Mouse (Mus musculus) inflammation-experienced regulatory T-cells, adult 6 months (primary cell): ENCODE measurements at regions not wholly inside any gene's neighbourhood (a gene's known extent, or its start where the extent isn't known, plus 50 kb on each side); places are given as distances from the start of the nearest gene placed in this dataset.

ENCODE experiments used
- ATAC-seq: one replicate; pipeline ENCODE4 v1.8.0; 2017

DNA sequence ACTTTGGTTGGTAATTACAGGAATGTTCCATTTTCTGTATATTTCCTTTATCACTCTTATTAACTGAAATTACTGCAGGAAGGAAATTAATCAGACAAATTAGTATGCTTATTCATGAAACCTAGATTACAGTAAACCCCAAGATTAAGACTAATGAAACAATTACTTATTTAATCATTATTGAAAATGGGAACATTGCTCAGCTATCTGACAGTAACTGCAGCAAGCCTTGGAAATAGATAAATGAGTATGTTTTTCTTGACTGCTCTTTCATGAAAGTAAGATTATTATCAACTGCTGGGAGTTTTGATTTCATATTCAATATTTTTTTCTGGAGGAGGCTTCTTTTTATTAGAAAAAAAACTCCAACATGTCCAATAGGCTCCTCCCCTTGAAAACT, 230.8 kb upstream of the Mmadhc start:
- ATAC-seq: no peak

DNA sequence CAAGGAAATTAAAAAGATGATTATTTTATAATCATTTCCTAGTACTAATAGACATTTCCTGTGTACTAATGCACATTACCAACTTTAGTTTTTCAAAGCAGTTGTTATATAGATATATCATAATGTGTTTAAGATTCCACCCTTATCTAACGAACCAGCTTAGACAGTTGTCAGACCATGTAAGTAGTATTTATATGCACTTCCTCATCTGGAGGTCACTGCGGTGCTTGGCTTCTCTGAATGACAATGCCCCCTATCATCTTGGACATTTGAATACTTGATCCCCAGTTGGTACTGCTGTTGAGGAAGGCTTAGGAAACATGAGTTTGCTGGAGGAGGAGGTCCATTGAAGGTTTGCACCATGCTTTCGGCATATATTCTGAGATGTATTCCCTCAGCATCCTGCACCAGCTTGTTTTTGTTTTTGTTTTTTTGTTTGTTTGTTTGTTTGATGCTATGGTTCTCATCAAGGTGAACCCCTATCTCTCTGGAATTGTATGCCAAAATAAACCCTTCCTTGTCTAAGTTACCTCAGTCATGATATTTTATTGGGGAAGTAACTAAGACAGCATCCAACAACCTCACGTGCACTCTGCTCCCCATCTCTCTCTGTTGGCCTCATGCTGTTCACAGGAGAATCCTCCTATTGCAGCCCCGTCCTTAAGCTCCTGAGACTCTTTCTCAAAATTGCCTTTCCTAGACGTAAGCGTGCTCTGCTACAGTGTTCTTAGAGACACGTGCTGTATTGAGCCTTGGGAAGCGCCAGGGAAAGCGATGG, 228.4 kb upstream of the Mmadhc start:
- no peak for ATAC-seq

DNA sequence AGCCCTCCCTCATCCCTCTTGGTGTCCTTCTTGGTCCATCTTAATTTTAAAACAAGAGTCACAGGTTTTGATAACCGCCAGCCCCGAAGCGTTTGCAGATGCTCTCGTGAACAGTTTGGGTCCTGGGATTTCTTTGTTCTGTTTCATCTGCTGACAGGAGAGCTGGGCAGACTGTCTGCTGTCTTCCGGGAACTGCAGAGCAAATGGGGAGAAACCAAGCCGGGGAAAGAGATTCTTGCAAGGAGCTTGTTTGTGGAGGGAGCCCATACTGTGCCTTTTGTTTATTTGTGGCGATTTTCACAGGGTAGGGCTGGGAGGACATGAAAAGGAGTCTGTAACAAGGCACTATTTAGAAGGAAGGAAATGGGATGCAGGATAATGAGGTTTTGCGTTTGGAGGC, 223.6 kb upstream of the Mmadhc start:
- no peak for ATAC-seq

DNA sequence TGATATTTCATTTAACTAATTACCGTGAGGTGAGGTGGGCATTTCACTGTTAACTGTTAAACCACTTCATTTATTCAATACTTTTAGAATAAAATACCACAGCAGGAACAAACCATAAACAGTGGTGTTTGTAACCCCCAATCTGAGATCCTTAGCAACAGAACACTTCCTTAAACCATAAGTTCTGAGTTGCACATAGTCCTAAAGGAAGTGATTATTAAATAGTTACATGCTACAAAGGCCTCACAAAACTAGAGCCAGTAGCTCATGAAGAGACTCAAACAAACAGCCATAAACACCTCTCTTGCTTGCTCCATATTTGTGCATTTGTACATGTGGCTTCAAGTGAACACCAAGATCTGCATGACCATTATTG, 222.5 kb upstream of the Mmadhc start:
- no peak for ATAC-seq

DNA sequence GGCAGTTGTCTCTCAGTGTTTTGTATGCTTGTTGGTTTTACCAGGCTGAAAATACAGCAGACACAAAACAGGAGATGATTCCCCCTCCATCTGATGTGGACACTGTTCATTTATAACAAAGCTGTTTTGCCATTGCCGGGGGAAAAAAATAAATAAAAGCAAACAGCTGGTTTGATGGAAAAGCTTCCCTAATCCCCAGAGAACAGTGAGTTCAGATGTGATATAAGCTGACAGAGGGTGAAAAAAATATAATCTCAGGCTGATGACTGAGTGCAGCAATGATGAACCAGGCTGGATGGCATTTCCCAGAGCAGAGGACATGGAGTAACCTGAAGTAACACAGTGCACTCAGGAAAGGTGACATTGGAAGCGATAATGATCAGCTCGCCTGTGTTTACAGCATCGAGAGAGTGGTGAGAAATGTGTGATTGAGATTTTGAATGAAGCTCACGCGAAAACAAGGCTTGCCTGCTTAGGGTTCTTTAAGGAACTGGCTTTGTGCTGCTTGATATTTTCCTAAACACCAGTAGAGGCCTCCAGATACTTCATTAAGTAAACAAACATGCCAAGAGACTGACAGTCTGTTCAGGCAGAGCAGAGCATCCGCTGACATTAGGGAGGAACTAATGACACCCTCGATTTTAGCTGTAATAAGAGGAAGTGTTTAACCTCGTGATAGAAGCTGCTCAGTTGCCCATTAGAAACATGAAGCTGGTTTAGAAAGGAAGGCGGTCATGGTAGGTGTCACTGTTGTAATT, 221.9 kb upstream of the Mmadhc start:
- ATAC-seq: no peak

DNA sequence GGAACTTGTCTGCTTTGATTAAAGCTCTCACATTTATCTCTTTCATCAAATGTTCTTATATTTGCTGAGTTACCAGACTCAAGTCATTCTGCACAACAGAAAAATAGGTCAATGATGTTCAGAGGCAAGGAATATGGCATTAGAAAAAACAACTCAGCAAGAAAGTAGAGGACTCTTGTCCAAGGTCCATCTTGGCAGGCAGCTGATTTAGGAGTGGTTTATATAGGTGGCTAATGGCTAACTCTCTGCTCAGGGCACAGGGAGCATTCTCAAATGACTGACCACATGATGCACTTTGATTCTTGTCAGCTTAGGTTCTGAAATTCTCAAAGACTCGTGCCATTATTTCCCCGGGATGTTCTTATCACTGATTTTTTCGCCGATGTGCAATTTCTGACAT, 216.7 kb upstream of the Mmadhc start:
- ATAC-seq: no peak

DNA sequence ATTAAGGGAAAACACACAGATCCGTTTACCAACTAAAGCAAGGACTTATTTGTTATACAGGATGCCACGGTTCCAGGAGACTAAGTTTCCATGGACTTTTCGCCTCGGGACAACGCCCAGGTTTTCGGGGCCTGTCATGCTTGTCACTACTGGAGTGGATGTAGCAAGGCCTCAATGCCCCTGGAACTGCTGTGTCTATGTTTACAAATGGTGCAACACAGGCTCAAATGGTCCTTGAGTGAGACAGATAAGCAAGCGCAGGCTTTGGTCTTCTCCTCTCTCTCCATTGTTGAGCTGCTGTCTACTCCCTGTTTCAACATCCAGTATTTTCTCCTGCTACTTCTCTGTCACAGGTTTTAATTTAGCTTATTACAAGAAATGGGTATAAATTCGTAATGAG, 202.1 kb upstream of the Mmadhc start:
- no peak for ATAC-seq

DNA sequence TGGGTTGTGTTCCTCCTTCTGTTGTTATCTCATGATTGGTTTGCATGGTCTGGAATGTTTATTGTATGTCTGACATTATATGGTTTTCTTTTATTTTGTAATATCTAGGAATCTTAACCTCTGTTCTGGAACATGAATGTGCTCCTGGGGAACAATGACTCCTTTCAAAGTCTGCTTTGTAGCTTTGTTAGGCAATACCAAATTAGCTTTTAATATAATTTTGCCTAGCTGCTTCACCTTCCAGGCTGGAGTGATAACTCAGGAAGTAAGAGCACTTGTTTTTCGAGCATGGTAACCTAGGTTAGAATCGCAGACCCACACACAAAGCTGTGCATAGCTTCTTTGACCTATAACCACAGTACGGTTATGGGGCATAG, 199.4 kb upstream of the Mmadhc start:
- no peak for ATAC-seq

DNA sequence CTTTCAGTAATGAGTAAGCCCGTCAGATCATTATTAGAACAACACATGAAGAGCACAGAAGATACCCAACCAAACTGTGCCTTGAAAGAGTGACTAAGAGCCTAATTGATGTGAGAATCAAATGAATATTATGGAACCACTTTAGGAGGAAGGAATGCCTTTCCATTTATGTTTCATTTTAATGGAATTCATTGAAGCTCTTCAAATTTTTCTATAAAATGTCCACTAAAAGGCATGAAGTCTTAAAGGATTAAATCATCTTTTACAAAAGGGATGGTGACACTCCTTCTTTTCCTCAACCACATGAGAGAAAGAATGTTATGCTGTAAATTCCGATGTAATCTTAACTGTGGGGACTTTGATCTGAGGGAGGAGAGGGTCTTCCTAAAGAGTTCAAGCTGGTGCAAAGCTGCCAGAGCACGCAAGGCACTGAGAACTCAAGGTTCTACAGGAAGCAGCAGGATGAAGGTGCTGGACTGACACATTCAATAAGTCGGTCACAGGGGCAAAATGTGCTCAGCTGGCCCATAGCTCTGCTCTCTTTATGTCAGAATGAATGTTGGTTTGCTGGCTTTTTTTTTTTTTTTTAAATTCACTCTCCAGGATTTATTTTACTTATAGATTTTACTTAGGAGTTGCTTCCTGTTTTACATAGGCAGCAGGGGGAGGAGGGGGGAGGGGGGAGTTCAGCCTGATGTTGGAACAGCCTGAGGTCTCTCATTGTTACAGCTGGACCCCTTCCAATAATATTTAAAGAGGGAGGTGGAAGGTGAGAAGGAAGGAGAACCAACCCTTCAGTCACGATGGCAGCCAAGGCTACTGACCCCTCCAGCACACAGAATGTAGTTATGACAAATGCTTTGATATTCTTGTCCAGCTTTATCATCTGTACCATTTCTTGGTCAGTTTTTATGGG, 198.8 kb upstream of the Mmadhc start:
- ATAC-seq: no peak

DNA sequence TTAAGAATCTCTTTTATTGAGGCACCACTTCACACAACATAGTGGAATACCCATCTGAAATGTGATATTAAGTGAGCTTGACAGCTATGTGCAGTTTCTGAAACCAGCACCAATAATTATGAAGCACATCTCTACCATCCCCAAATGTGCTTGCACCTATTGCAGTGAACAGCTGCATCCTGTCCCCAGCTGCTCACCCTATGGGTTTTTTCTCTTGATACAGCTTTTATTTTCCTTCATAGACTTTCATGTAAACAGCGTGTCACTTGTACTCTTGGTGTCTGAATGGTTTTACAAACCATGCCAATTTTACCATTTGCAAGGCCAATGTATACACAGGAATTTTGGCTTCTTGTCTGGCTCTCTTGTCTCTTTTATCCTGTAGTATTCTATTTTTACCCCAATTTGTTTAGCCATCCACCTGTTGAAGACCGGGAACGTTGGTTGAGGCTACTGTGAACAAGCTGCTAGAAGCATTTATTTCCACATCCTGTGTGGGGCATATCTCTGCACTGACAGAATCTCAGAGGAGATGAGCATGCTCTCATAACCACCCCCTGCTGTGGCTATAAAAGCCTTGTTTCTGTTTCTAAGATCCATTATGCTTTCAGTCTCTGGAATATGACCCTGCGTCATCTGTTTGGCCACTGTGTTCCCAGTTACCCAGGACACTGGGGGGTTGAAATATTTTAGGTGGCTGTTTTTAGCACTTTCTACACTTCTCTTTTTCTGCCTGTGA, 197.2 kb upstream of the Mmadhc start:
- no peak for ATAC-seq

DNA sequence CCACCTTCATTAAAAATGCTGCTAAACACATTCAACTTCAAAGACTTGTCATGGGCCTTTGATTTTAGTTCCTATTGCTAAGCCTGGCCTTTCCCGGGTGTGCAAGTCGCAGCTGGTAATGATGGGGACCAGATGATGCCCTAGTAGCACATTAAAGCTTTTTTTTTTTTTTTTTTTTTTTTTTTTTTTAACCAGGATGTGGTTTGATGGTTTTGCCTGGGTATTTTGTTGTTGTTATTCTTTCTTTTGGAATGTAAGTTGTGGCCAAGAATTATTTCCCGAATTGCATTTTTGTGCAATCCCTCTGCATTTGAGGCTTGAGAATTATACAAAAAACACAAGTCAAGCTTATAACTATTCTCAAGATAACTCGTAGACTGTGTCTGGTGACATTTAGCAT, 167.2 kb upstream of the Mmadhc start:
- no peak for ATAC-seq

DNA sequence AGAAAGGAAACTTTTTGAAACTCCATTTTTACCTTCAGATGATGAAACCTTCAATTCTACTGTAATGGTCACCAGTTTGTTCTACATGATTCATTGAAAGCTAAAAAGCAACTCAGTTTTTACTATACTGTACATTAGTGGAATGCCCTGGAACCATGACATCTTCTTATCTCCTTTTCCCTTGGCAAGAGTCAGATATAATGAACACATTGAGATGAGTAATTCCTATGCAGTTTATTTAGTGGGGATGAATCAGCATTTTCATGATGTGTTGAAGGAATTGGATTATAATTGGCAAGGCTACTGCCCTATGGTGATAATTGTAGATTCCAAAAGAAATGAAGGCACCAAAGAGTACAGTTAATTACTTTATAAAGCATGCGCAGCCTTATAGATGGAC, 165.8 kb upstream of the Mmadhc start:
- no peak for ATAC-seq

DNA sequence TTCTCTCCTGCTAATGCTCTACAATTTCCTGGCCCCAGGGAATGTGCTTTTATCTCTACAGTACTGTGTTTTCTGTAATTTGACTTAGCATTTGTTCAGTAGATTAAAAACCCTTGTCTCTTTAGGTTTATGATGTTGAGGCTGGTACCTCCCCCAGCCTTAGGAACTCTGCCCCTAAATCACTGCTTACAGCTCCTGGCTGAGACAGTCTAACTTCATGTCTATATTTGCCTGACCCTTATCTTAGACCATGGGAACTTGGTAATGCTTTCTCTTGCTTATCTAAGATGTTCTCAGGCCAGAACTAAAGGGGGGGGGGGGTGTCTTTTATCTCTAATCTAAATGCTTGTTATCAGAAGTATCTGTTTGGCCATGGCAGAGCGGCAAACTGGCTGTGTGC, 160.1 kb upstream of the Mmadhc start:
- no peak for ATAC-seq

DNA sequence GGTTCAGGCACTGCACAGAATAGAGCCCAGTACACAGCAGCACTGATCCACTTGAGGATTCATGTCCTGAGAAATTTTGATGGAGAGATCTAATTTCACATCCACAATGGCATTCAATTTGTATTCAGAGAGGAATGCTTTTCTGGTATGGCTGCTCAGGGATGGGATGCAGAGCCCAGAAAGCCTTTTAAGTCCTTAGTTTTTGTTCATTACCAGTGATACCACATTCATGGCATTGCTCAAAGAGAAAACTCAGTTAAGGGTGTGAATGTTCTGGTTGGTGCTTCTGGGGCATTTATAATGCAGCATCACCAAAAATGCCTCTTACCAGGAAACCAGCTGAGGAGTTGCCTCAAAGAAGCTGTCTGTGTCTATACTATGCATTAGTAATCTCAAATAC, 151.5 kb upstream of the Mmadhc start:
- no peak for ATAC-seq

DNA sequence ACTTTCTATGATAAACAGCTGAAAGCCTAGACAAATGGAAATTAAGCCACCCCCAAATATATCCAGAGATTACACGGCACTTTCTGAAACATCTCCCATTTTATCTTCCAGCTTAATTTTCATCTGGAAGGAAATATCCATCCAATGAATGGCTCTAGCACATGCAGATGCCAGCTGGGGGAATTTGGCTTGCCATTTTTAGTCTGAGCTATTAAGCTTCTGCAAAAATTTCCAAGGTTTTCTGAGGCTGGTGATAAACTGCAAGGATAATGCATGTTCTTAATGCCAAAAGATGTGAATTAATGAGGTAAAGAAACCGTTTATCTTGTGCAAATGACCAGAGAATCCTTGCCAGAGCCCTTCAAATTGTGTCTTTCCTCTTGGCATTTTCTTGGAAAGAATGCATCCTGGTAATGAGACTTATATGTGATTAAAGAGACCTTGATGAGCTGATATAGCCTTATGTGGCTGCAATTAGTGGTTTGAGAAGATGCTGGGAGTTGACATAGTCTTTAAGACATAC, 149.4 kb upstream of the Mmadhc start:
- no peak for ATAC-seq

DNA sequence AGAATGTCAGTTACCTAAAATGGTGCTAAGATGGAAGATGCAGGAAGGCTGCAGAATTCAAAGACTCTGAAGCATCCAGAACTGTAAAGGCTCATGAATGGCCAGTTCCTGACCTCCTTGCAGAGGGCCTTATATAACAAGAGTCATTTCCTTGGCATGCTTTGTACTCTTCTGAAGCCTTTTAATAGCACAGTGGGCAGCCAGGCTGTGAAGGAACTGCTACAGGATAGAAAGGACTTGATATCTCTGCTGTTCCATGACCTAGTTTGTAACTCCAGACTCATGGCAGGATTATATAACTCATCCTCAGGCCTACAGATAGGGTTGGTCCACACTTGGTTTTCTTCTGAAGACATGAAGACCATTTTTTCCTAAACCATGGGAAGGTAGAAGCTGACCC, 143.7 kb upstream of the Mmadhc start:
- no peak for ATAC-seq

DNA sequence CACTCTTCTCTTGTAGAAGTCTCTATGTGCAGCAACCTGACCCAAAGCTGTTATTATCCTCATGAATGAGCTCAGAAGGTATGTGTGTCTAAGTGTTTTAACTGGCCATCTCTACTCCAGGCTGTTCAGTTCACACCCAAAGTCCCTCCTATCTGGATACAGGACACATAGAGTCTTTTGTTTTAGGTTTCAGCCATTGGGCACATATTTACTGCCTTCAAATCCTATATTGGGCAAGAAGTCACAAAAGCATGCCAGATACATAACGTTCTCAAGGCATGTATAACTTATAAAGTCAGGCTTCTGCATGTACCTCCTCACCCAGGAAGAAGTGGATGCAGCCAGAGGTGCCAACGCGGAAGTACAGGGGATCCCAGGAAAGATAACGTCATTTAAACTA, 136.6 kb upstream of the Mmadhc start:
- ATAC-seq: no peak

DNA sequence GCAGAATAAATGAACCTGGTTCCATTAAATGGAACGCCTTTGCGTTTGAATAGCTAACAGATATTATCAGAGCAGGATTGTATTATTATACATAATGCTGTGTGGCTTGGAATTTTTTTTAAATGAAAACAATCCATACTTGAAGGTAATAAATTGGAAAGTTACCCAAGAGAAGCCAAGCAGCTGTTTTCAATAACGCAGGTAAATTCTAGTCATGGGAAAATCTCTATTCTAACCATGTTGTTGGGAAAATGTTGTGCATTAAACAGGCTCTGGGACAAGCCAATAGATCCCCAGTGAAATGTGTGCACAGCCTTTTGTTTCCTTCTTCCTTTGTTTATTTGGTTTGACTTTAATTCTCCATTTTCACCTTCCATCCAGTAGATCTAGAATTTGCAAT, 128.6 kb upstream of the Mmadhc start:
- no peak for ATAC-seq

DNA sequence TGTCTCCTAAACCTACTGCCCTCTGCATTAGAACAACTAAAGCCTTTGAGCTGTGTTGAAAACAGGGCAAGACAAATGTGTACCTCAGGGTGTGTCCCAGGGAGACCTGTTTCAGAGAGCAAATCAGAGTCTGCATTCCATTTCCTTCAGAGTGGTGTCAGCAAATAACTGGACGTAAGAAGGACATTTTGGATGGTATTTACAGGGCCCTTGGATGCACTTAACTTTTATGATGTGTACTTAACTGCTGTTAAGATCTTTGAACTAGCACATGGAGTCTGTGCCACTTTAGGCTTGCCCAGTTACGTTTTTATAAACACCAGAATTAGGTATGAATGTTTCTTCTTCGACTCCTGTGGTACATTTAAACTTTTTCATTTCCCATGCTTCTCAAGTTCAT, 123.0 kb upstream of the Mmadhc start:
- no peak for ATAC-seq

DNA sequence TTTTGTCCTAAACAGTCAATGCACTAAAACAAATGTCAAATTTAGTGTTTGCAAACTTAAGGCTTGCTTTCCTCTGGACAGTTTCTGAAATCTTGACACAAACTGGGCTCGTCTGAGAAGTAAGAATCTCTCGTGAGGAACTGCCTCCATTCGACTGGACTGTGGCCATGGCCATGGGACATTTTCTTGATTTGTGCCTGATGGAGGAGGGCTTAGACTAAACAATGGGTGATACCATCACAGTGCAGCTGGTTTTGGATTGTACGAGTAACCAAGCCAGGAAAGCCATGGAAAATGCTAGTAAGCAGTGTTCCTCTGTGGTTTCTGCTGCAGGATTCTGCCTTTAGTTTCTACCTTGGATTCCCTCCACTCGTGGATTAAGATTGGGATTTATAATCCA, 121.0 kb upstream of the Mmadhc start:
- ATAC-seq: no peak

DNA sequence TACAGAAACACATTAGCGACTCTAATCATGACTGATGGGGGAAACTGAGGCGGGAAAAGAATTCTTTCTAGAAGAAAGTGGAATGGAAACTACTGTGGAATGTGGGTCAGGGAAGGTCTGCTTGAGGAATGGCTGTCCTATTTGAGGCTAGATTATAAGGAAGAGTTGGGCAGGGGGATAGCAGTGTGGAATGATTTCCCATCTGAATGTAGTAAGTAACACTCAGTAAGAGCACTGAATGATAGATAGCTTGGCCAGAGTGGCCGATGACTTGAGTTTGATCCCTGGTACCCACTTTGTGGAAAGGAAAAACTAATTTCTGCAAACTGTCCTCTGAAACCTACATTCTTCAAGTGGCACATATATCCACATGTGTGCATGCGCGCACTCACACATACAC, 120.5 kb upstream of the Mmadhc start:
- ATAC-seq: no peak

DNA sequence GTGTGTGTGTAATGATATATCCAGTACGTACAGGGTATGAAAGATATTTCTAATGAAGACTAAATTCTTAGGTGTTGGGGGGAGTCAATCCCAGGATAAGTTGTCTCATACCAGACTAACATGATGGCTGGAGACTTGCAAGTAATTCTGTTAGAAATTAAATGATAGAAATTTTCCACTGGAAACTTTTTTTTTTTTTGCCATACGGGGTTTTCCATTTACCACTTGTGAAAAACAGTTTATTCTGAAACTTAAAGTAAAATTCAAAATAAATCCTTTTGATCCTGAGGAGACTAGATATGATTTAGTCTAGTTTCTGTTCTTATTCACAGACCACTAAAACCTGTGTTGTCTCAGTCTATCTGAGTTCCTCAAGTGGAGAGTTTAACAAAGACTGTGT, 119.5 kb upstream of the Mmadhc start:
- ATAC-seq: no peak

DNA sequence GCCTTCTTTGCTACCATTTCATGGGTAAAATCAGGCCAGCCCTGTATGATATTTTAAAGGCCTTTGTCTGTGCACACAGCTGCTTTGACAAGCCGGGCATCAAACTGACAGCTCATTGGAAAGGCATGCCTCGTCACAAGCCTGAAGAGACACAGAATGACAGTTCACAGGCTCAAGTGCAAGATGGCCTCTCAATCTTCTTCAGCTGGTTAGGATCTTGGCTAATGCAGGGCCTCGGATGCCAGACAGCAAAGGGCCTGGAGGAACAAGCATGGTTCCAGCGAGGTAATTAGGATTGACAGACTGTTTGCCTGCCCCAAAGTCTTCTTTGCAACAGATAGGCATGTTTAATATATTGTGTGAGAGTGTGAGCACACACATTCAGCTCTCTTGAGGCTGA, 109.3 kb upstream of the Mmadhc start:
- ATAC-seq: no peak
